Mouse (Mus musculus) ES-Bruce4 (cell line): Measurements from ENCODE around the gene Med18. TPM values are rescaled to one million over a fixed set of nuclear protein-coding genes. Genes with fewer than 3 reads are reported as not detected.
"Not testable (repeated sequence)": the region's sequence is repeated elsewhere in the genome, so short reads cannot be mapped to it uniquely, and the experiment has no call there.

ENCODE experiments used
- H3K27ac ChIP-seq: 2 replicates; pipeline ENCODE4 v1.5.1; 2012; ENCODE audit warnings: low read length, inconsistent platforms; ENCODE audit not compliant: insufficient read depth
- H3K27me3 ChIP-seq: 2 replicates; pipeline ENCODE4 v1.6.1; 2012; ENCODE audit warnings: mild to moderate bottlenecking, low read length, inconsistent platforms; ENCODE audit not compliant: control insufficient read depth, poor library complexity, insufficient read depth, severe bottlenecking
- H3K36me3 ChIP-seq: 2 replicates; pipeline ENCODE4 v1.6.1; 2012; ENCODE audit warnings: inconsistent platforms, mild to moderate bottlenecking, low read length, moderate library complexity; ENCODE audit not compliant: control insufficient read depth, poor library complexity, insufficient read depth, severe bottlenecking
- H3K4me1 ChIP-seq: one replicate; pipeline ENCODE4 v1.8.1; 2011; ENCODE audit warnings: low read length; ENCODE audit not compliant: control insufficient read depth, insufficient read depth
- H3K4me3 ChIP-seq: 2 replicates; pipeline ENCODE4 v1.5.1; 2011; ENCODE audit warnings: low read depth, mild to moderate bottlenecking, low read length
- H3K9ac ChIP-seq: 2 replicates; pipeline ENCODE4 v1.6.1; 2012; ENCODE audit warnings: low read depth, mild to moderate bottlenecking, inconsistent platforms; ENCODE audit not compliant: poor library complexity, severe bottlenecking
- H3K9me3 ChIP-seq: replicated peaks from 2 replicates; pipeline ENCODE4 v1.6.1; 2012; ENCODE audit warnings: mild to moderate bottlenecking, low read length, inconsistent platforms; ENCODE audit not compliant: control insufficient read depth, poor library complexity, insufficient read depth, severe bottlenecking
- CTCF ChIP-seq: IDR thresholded peaks from one replicate; pipeline ENCODE4 v1.8.1; 2011; ENCODE audit warnings: low read depth, low read length
- EP300 ChIP-seq: IDR thresholded peaks from 2 replicates; pipeline ENCODE4 v1.6.1; 2011; ENCODE audit warnings: low read depth, low read length; ENCODE audit not compliant: insufficient read depth
- POLR2A ChIP-seq: IDR thresholded peaks from one replicate; pipeline ENCODE4 v1.8.1; 2011; ENCODE audit warnings: low read length; ENCODE audit not compliant: insufficient read depth
- polyA plus RNA-seq: library from polyadenylated mRNA; stranded (reverse); fragments of >200 nt; gene quantifications from 2 replicates; pipeline ENCODE4 v1.2.4, GENCODE M21; 2011; ENCODE audit warnings: low read depth; ENCODE audit not compliant: missing spikeins, insufficient read depth, insufficient read length

Gene Med18
- polyA plus RNA-seq, 1 experiment: 22.5 TPM

- no peak overlapping the region for H3K9ac ChIP-seq
These were observed 21.1 kb upstream of the Med18 start for GRCm38 (mm10) chr4:132484820-132485219.

GRCm38 (mm10) chr4:132484231-132484630, 20.5 kb upstream of the Med18 start:
- Histone ChIP-seq H3K4me3 (no peak overlapping the region), H3K27ac (no peak overlapping the region), H3K9ac (no peak overlapping the region), H3K27me3 (no peaks in the 10 kb centered on the region), H3K36me3 (no peaks in the 10 kb centered on the region), H3K9me3 (no peaks in the 10 kb centered on the region), H3K4me1 (no peaks in the 10 kb centered on the region)
- no peak for TF ChIP-seq POLR2A
- TF ChIP-seq EP300: no peak
- TF ChIP-seq CTCF: no peak

More at GRCm38 (mm10) chr4:132484820-132485219, 21.1 kb upstream of the Med18 start:
- Histone ChIP-seq H3K27ac (no peak overlapping the region), H3K27me3 (no peaks in the 10 kb centered on the region), H3K36me3 (no peaks in the 10 kb centered on the region), H3K4me3 (no peak overlapping the region), H3K9me3 (no peaks in the 10 kb centered on the region), H3K4me1 (no peaks in the 10 kb centered on the region)
- no peak for TF ChIP-seq EP300
- no peak for TF ChIP-seq POLR2A
- no peak for TF ChIP-seq CTCF

GRCm38 (mm10) chr4:132482956-132483608, 19.4 kb upstream of the Med18 start:
- Histone ChIP-seq H3K4me1 (no peaks in the 10 kb centered on the region), H3K9me3 (no peaks in the 10 kb centered on the region), H3K36me3 (no peaks in the 10 kb centered on the region), H3K27me3 (no peaks in the 10 kb centered on the region), H3K4me3 (no peak overlapping the region), H3K9ac (no peak overlapping the region), H3K27ac (no peak overlapping the region)
- TF ChIP-seq POLR2A: no peak
- TF ChIP-seq EP300: no peak
- no peak for TF ChIP-seq CTCF

- not testable (repeated sequence) for H3K27me3 ChIP-seq, H3K9ac ChIP-seq, H3K4me3 ChIP-seq, H3K27ac ChIP-seq, H3K4me1 ChIP-seq, H3K9me3 ChIP-seq, H3K36me3 ChIP-seq
These were observed 18.4 kb upstream of the Med18 start for GRCm38 (mm10) chr4:132482104-132482503.

- TF ChIP-seq EP300 (no peak), CTCF (no peak), POLR2A (no peak)
- H3K27ac ChIP-seq: no peak overlapping the region
- no peak overlapping the region for H3K9ac ChIP-seq
- no peaks in the 10 kb centered on the region for H3K9me3 ChIP-seq
- no peak overlapping the region for H3K4me3 ChIP-seq
- no peaks in the 10 kb centered on the region for H3K27me3 ChIP-seq
- H3K4me1 ChIP-seq: no peaks in the 10 kb centered on the region
- no peaks in the 10 kb centered on the region for H3K36me3 ChIP-seq
These were observed 14.1 kb upstream of the Med18 start for GRCm38 (mm10) chr4:132477833-132478232.

GRCm38 (mm10) chr4:132475895-132476878, 12.5 kb upstream of the Med18 start:
- TF ChIP-seq EP300 (no peak), CTCF (no peak), POLR2A (no peak)
- H3K27me3 ChIP-seq: no peaks in the 10 kb centered on the region
- H3K4me3 ChIP-seq: no peak overlapping the region
- no peaks in the 10 kb centered on the region for H3K9me3 ChIP-seq
- H3K27ac ChIP-seq: no peak overlapping the region
- H3K9ac ChIP-seq: no peak overlapping the region
- H3K36me3 ChIP-seq: no peaks in the 10 kb centered on the region
- H3K4me1 ChIP-seq: no peaks in the 10 kb centered on the region
